Mouse (Mus musculus) heart, embryonic 15.5 days (tissue): ENCODE measurements around the gene Elf2. TPM values are rescaled to one million over a fixed set of nuclear protein-coding genes. Genes with fewer than 3 reads are reported as not detected.
"Not testable (repeated sequence)": the region's sequence is repeated elsewhere in the genome, so short reads cannot be mapped to it uniquely, and the experiment has no call there.

Source experiments
- ATAC-seq: fragments of 200-750 bp; cut with Nextera tagmentation; replicated peaks from 2 replicates; pipeline ENCODE4 v1.8.0; 2017; ENCODE audit warnings: low read depth, moderate TSS enrichment; ENCODE audit not compliant: insufficient number of reproducible peaks, insufficient read depth, low FRiP score
- H3K27ac ChIP-seq: fragments of 300-500 bp; sonication (generic); 2 replicates; pipeline ENCODE4 v1.5.1; 2015; ENCODE audit warnings: mild to moderate bottlenecking, inconsistent platforms
- H3K27me3 ChIP-seq: fragments of 300-500 bp; sonication (generic); 2 replicates; pipeline ENCODE4 v1.6.1; 2015; ENCODE audit warnings: inconsistent platforms
- H3K36me3 ChIP-seq: fragments of 300-500 bp; sonication (generic); 2 replicates; pipeline ENCODE4 v1.6.1; 2015; ENCODE audit warnings: mild to moderate bottlenecking, inconsistent platforms
- H3K4me1 ChIP-seq: fragments of 300-500 bp; sonication (generic); replicated peaks from 2 replicates; pipeline ENCODE4 v1.6.1; 2015; ENCODE audit warnings: inconsistent platforms
- H3K4me2 ChIP-seq: fragments of 300-500 bp; sonication (generic); 2 replicates; pipeline ENCODE4 v1.6.1; 2015; ENCODE audit warnings: inconsistent platforms, mild to moderate bottlenecking, moderate library complexity
- H3K4me3 ChIP-seq: fragments of 300-500 bp; sonication (generic); 2 replicates; pipeline ENCODE4 v1.5.1; 2015; ENCODE audit warnings: mild to moderate bottlenecking, inconsistent platforms
- H3K9ac ChIP-seq: fragments of 300-500 bp; sonication (generic); 2 replicates; pipeline ENCODE4 v1.6.1; 2015; ENCODE audit warnings: mild to moderate bottlenecking, inconsistent platforms
- H3K9me3 ChIP-seq: fragments of 300-500 bp; sonication (generic); replicated peaks from 2 replicates; pipeline ENCODE4 v1.6.1; 2016; ENCODE audit warnings: inconsistent platforms
- WGBS: fragments of 180-500 bp; shearing (Covaris S2); methylation state at CpG from one replicate; pipeline ENCODE4 v1.1.7; 2015; ENCODE audit warnings: mixed read lengths; 5-methylcytosine and 5-hydroxymethylcytosine counted together
- polyA plus RNA-seq: library from polyadenylated mRNA; unstranded; fragments of >200 nt; fragmentation: Nextera tagmentation; extraction: Ambion mirVana; gene quantifications from 2 replicates; pipeline ENCODE4 v1.2.1, GENCODE M21; 2015

The Elf2 gene
- polyA plus RNA-seq, 1 experiment from 2014 or later = 51.3 TPM

- Histone ChIP-seq H3K9me3 (peaks cover 3% of the 10 kb centered on the region; the same call in 1 of the 2 replicates), H3K27ac (peak overlapping the region; percentile 22; the same call in 1 of the 2 replicates)
- WGBS = 92% methylated on average over 5 of the region's 5 CpGs
These were observed 13.1 kb downstream of the Elf2 start for GRCm38 (mm10) chr3:51327429-51327797.

GRCm38 (mm10) chr3:51326664-51327428, 13.6 kb downstream of the Elf2 start:
- Histone ChIP-seq H3K27ac (peak overlapping the region; percentile 22; the same call in 1 of the 2 replicates), H3K36me3 (peaks cover 14% of the 10 kb centered on the region), H3K4me3 (no peak overlapping the region), H3K4me1 (peaks cover 3% of the 10 kb centered on the region; the same call in 1 of the 2 replicates), H3K9ac (no peak overlapping the region), H3K9me3 (peaks cover 3% of the 10 kb centered on the region; the same call in 1 of the 2 replicates), H3K27me3 (no peaks in the 10 kb centered on the region), H3K4me2 (no peak overlapping the region)
- peak; percentile 70 for ATAC-seq
- 68% methylated on average over 3 of the region's 3 CpGs for WGBS

More at GRCm38 (mm10) chr3:51327429-51327797, 13.1 kb downstream of the Elf2 start:
- H3K9ac ChIP-seq = no peak overlapping the region
- H3K36me3 ChIP-seq = peaks cover 11% of the 10 kb centered on the region
- no peak overlapping the region for H3K4me2 ChIP-seq
- ATAC-seq = no peak
- H3K27me3 ChIP-seq = no peaks in the 10 kb centered on the region
- H3K4me1 ChIP-seq = peaks cover 3% of the 10 kb centered on the region; the same call in 1 of the 2 replicates
- H3K4me3 ChIP-seq = no peak overlapping the region

- no peak overlapping the region for H3K4me3 ChIP-seq
- H3K4me2 ChIP-seq = no peak overlapping the region
- no peak overlapping the region for H3K9ac ChIP-seq
- H3K36me3 ChIP-seq = peaks cover 18% of the 10 kb centered on the region
- H3K4me1 ChIP-seq = peaks cover 3% of the 10 kb centered on the region; the same call in 1 of the 2 replicates
- no peak for ATAC-seq
- no peak overlapping the region for H3K27ac ChIP-seq
- H3K27me3 ChIP-seq = no peaks in the 10 kb centered on the region
- peaks cover 3% of the 10 kb centered on the region; the same call in 1 of the 2 replicates for H3K9me3 ChIP-seq
- 94% methylated on average over 1 of the region's 1 CpGs for WGBS
These were observed 15.0 kb downstream of the Elf2 start for GRCm38 (mm10) chr3:51325475-51325874.

GRCm38 (mm10) chr3:51323006-51323405, 17.5 kb downstream of the Elf2 start:
- no peak overlapping the region for H3K9ac ChIP-seq
- H3K4me3 ChIP-seq = no peak overlapping the region
- H3K27me3 ChIP-seq = no peaks in the 10 kb centered on the region
- no peaks in the 10 kb centered on the region; the same call in 1 of the 2 replicates for H3K4me1 ChIP-seq
- H3K9me3 ChIP-seq = peaks cover 3% of the 10 kb centered on the region; the same call in 1 of the 2 replicates
- no peak overlapping the region for H3K4me2 ChIP-seq
- no peak overlapping the region for H3K27ac ChIP-seq
- no peak for ATAC-seq
- H3K36me3 ChIP-seq = peaks cover 23% of the 10 kb centered on the region
- WGBS = 92% methylated on average over 14 of the region's 14 CpGs

- WGBS = 89% methylated on average over 7 of the region's 7 CpGs
- ATAC-seq = no peak
- no peak overlapping the region for H3K9ac ChIP-seq
- no peak overlapping the region for H3K27ac ChIP-seq
- H3K4me1 ChIP-seq = no peaks in the 10 kb centered on the region; the same call in 1 of the 2 replicates
- H3K27me3 ChIP-seq = no peaks in the 10 kb centered on the region
- no peak overlapping the region for H3K4me2 ChIP-seq
- H3K36me3 ChIP-seq = peaks cover 23% of the 10 kb centered on the region
- peaks cover 3% of the 10 kb centered on the region; the same call in 1 of the 2 replicates for H3K9me3 ChIP-seq
- no peak overlapping the region for H3K4me3 ChIP-seq
These were observed 18.1 kb downstream of the Elf2 start for GRCm38 (mm10) chr3:51322326-51322725.

- Histone ChIP-seq H3K9ac (no peak overlapping the region), H3K9me3 (peaks cover 3% of the 10 kb centered on the region; the same call in 1 of the 2 replicates), H3K27me3 (no peaks in the 10 kb centered on the region), H3K4me3 (no peak overlapping the region), H3K36me3 (peaks cover 23% of the 10 kb centered on the region), H3K4me2 (no peak overlapping the region), H3K4me1 (peaks cover 6% of the 10 kb centered on the region), H3K27ac (no peak overlapping the region)
- WGBS = 87% methylated on average over 5 of the region's 5 CpGs
- no peak for ATAC-seq
These were observed 19.3 kb downstream of the Elf2 start for GRCm38 (mm10) chr3:51321141-51321540.

GRCm38 (mm10) chr3:51318053-51318452, 22.4 kb downstream of the Elf2 start:
- not testable (repeated sequence) for H3K4me1 ChIP-seq, H3K27me3 ChIP-seq, H3K9ac ChIP-seq, ATAC-seq, H3K4me3 ChIP-seq, H3K9me3 ChIP-seq, H3K4me2 ChIP-seq, H3K27ac ChIP-seq
- WGBS = 87% methylated on average over 3 of the region's 3 CpGs
- peaks cover 15% of the 10 kb centered on the region; the same call in 1 of the 2 replicates for H3K36me3 ChIP-seq

GRCm38 (mm10) chr3:51316876-51317275, 23.6 kb downstream of the Elf2 start:
- Histone ChIP-seq H3K4me3 (no peak overlapping the region), H3K27ac (no peak overlapping the region), H3K9ac (no peak overlapping the region), H3K4me2 (no peak overlapping the region), H3K36me3 (peaks cover 10% of the 10 kb centered on the region; the same call in 1 of the 2 replicates), H3K27me3 (no peaks in the 10 kb centered on the region), H3K9me3 (no peaks in the 10 kb centered on the region), H3K4me1 (peaks cover 6% of the 10 kb centered on the region)
- no peak for ATAC-seq
- WGBS = 67% methylated on average over 10 of the region's 10 CpGs

GRCm38 (mm10) chr3:51311638-51312037, 28.8 kb downstream of the Elf2 start:
- Histone ChIP-seq H3K4me1 (peaks cover 17% of the 10 kb centered on the region), H3K4me3 (no peak overlapping the region), H3K27ac (no peak overlapping the region; the same call in 1 of the 2 replicates), H3K9ac (no peak overlapping the region), H3K4me2 (no peak overlapping the region), H3K9me3 (no peaks in the 10 kb centered on the region), H3K36me3 (peaks cover 7% of the 10 kb centered on the region; the same call in 1 of the 2 replicates), H3K27me3 (no peaks in the 10 kb centered on the region)
- 43% methylated on average over 9 of the region's 9 CpGs for WGBS
- ATAC-seq = no peak

GRCm38 (mm10) chr3:51310098-51310497, 30.4 kb downstream of the Elf2 start:
- H3K27ac ChIP-seq = peak overlapping the region; percentile 43
- H3K27me3 ChIP-seq = no peaks in the 10 kb centered on the region
- H3K4me3 ChIP-seq = no peak overlapping the region
- H3K36me3 ChIP-seq = peaks cover 7% of the 10 kb centered on the region; the same call in 1 of the 2 replicates
- 0 out of 2 replicates have a peak overlapping the region, but pooled peaks have one; percentile 6 for H3K4me2 ChIP-seq
- no peaks in the 10 kb centered on the region for H3K9me3 ChIP-seq
- WGBS = 20% methylated on average over 7 of the region's 7 CpGs
- no peak; the same call in 1 of the 2 replicates for ATAC-seq
- peaks cover 17% of the 10 kb centered on the region for H3K4me1 ChIP-seq
- H3K9ac ChIP-seq = no peak overlapping the region

GRCm38 (mm10) chr3:51306621-51307020, 33.8 kb downstream of the Elf2 start:
- 50% methylated on average over 2 of the region's 2 CpGs for WGBS
- no peak for ATAC-seq
- peaks cover 7% of the 10 kb centered on the region; the same call in 1 of the 2 replicates for H3K36me3 ChIP-seq

More at GRCm38 (mm10) chr3:51306621-51307020, 33.8 kb downstream of the Elf2 start:
- Histone ChIP-seq H3K27ac (no peak overlapping the region), H3K27me3 (no peaks in the 10 kb centered on the region), H3K4me2 (no peak overlapping the region), H3K9ac (no peak overlapping the region), H3K9me3 (no peaks in the 10 kb centered on the region), H3K4me1 (peaks cover 29% of the 10 kb centered on the region), H3K4me3 (no peak overlapping the region)
